Mouse (Mus musculus) G1E (cell line): ENCODE measurements around the gene Clmp.

Experiments
- CTCF ChIP-seq: IDR thresholded peaks from 2 replicates; pipeline ENCODE4 v1.5.1; 2012; ENCODE audit warnings: low read depth, low read length, inconsistent platforms, mixed read lengths
- GATA1 ChIP-seq: IDR thresholded peaks from 2 replicates; pipeline ENCODE4 v1.6.1; 2012; ENCODE audit warnings: borderline replicate concordance, low read length, inconsistent platforms, mixed read lengths
- GATA2 ChIP-seq: IDR thresholded peaks from 2 replicates; pipeline ENCODE4 v1.6.1; 2012; ENCODE audit warnings: low read depth, low read length, inconsistent platforms, borderline replicate concordance
- POLR2AphosphoS5 ChIP-seq: IDR thresholded peaks from 2 replicates; pipeline ENCODE4 v1.6.1; 2012; ENCODE audit warnings: low read depth, low read length, inconsistent platforms; ENCODE audit not compliant: insufficient replicate concordance
- TAL1 ChIP-seq: conservative IDR thresholded peaks from 2 replicates; pipeline ENCODE4 v1.6.1; 2012; ENCODE audit warnings: low read depth, low read length, inconsistent platforms, mixed read lengths

DNA sequence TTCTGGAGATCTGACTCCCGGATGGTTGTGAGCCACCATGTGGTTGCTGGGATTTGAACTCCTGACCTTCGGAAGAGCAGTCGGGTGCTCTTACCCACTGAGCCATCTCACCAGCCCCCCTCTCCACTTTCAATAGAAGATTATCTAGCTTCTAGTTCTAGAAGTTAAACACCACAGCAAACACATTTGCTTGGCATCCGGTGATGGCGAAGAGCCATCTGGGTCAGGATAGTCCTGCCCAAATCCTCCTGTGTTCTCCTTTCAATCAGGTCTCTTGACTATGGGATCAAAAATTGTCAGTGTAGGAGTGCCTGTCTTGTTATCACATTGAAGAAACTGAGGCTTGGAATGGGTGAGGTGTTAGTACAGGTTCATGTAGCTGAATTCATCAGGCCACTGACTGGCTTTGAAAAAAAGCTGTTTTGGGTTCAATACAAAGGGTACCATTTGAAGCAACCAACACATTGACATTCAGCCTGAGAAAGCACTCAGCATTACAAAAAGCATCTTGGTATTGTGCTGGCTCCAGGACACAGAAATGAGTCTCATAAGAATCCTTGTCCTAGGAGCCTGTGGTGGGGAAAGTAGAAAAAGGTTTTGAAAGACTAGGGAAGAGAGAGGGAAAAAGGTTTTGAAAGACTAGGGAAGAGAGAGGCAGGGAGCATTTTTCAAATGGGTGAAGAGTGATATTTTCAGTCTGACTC, 131.7 kb downstream of the Clmp start:
- no peak for TF ChIP-seq GATA1
- no peak for TF ChIP-seq GATA2
- no peak for TF ChIP-seq CTCF
- TF ChIP-seq TAL1: no peak
- TF ChIP-seq POLR2AphosphoS5: no peak
